Mouse (Mus musculus): ENCODE measurements around the gene Zfp992.
"Not testable (repeated sequence)": the region's sequence is repeated elsewhere in the genome, so short reads cannot be mapped to it uniquely, and the experiment has no call there.

GRCm38 (mm10) chr4:146429467-146429866 lies 19.4 kb upstream of the Zfp992 start:
- not testable (repeated sequence) for TF ChIP-seq CTCF, EP300 (IDR thresholded peaks at IDR 0.05)

Measured in lung, postnatal 0 days (tissue).